Mouse (Mus musculus) midbrain, embryonic 11.5 days (tissue): ENCODE measurements around the gene Aknad1. TPM values are rescaled to one million over a fixed set of nuclear protein-coding genes. Genes with fewer than 3 reads are reported as not detected.

Experiments used
- ATAC-seq: fragments of 200-750 bp; cut with Nextera tagmentation; 2 replicates; pipeline ENCODE4 v1.8.0; 2017; ENCODE audit warnings: moderate TSS enrichment, moderate library complexity; ENCODE audit not compliant: low FRiP score
- DNase-seq: peaks from one replicate; pipeline ENCODE4 v3.0.0; 2015; ENCODE audit warnings: low spot score; ENCODE audit errors: missing footprints
- H3K27ac ChIP-seq: fragments of 300-500 bp; sonication (generic); 2 replicates; pipeline ENCODE4 v1.5.1; 2014; ENCODE audit warnings: low read depth, low read length
- H3K27me3 ChIP-seq: fragments of 300-500 bp; sonication (generic); 2 replicates; pipeline ENCODE4 v1.6.1; 2014; ENCODE audit warnings: mild to moderate bottlenecking, low read length, moderate library complexity, mixed read lengths; ENCODE audit not compliant: control insufficient read depth, insufficient read depth
- H3K36me3 ChIP-seq: fragments of 300-500 bp; sonication (generic); 2 replicates; pipeline ENCODE4 v1.6.1; 2014; ENCODE audit warnings: mild to moderate bottlenecking, low read length, moderate library complexity, mixed read lengths; ENCODE audit not compliant: control insufficient read depth, insufficient read depth
- H3K4me1 ChIP-seq: fragments of 300-500 bp; sonication (generic); 2 replicates; pipeline ENCODE4 v1.6.1; 2014; ENCODE audit warnings: low read length; ENCODE audit not compliant: control insufficient read depth, insufficient read depth
- H3K4me2 ChIP-seq: fragments of 300-500 bp; sonication (generic); 2 replicates; pipeline ENCODE4 v1.6.1; 2014; ENCODE audit warnings: mild to moderate bottlenecking, moderate library complexity
- H3K4me3 ChIP-seq: fragments of 300-500 bp; sonication (generic); 2 replicates; pipeline ENCODE4 v1.5.1; 2014; ENCODE audit warnings: low read depth, low read length
- H3K9ac ChIP-seq: fragments of 300-500 bp; sonication (generic); 2 replicates; pipeline ENCODE4 v1.6.1; 2014; ENCODE audit warnings: low read length
- H3K9me3 ChIP-seq: fragments of 300-500 bp; sonication (generic); 2 replicates; pipeline ENCODE4 v1.6.1; 2016; ENCODE audit warnings: low read length; ENCODE audit not compliant: control insufficient read depth
- WGBS: fragments of 180-500 bp; shearing (Covaris S2); extraction: QIAGEN DNeasy Blood & Tissue Kit; methylation state at CpG from one replicate; pipeline ENCODE4 v1.1.7; 2014; 5-methylcytosine and 5-hydroxymethylcytosine counted together
- polyA plus RNA-seq: library from polyadenylated mRNA; unstranded; fragments of >200 nt; fragmentation: Nextera tagmentation; extraction: Ambion mirVana; gene quantifications from 2 replicates; pipeline ENCODE4 v1.2.1, GENCODE M21; 2014

Aknad1 gene
- polyA plus RNA-seq, 1 experiment from 2014 or later, result not detected

- H3K36me3 ChIP-seq, result no peaks in the 10 kb centered on the region
- 90% methylated on average over 11 of the region's 11 CpGs for WGBS
- ATAC-seq (no peak), DNase-seq (peak; percentile 64)
- no peaks in the 10 kb centered on the region for H3K9me3 ChIP-seq
- no peak overlapping the region for H3K4me2 ChIP-seq
- H3K27me3 ChIP-seq, result no peaks in the 10 kb centered on the region
- H3K4me1 ChIP-seq, result no peaks in the 10 kb centered on the region
- no peak overlapping the region for H3K9ac ChIP-seq
- H3K27ac ChIP-seq, result no peak overlapping the region
- H3K4me3 ChIP-seq, result no peak overlapping the region
Measured at GRCm38 (mm10) chr3:108759566-108760420, 20.3 kb downstream of the Aknad1 start.

GRCm38 (mm10) chr3:108762597-108763111 is 23.2 kb downstream of the Aknad1 start:
- H3K9me3 ChIP-seq, result no peaks in the 10 kb centered on the region
- H3K4me2 ChIP-seq, result no peak overlapping the region
- H3K9ac ChIP-seq, result no peak overlapping the region
- no peaks in the 10 kb centered on the region for H3K4me1 ChIP-seq
- WGBS, result 91% methylated on average over 7 of the region's 7 CpGs
- no peaks in the 10 kb centered on the region for H3K36me3 ChIP-seq
- H3K27ac ChIP-seq, result no peak overlapping the region
- no peaks in the 10 kb centered on the region for H3K27me3 ChIP-seq
- ATAC-seq (no peak), DNase-seq (peak; percentile 69)
- H3K4me3 ChIP-seq, result no peak overlapping the region

GRCm38 (mm10) chr3:108763691-108764090 is 24.2 kb downstream of the Aknad1 start:
- Histone ChIP-seq H3K4me3 (no peak overlapping the region), H3K36me3 (no peaks in the 10 kb centered on the region), H3K4me2 (no peak overlapping the region), H3K27me3 (no peaks in the 10 kb centered on the region), H3K9me3 (no peaks in the 10 kb centered on the region), H3K4me1 (no peaks in the 10 kb centered on the region), H3K9ac (no peak overlapping the region), H3K27ac (no peak overlapping the region)
- DNase-seq, result no peak
- no peak for ATAC-seq
- 88% methylated on average over 2 of the region's 2 CpGs for WGBS

GRCm38 (mm10) chr3:108764976-108765375 is 25.5 kb downstream of the Aknad1 start:
- no peak overlapping the region for H3K9ac ChIP-seq
- WGBS, result 74% methylated on average over 7 of the region's 7 CpGs
- H3K4me3 ChIP-seq, result no peak overlapping the region
- DNase-seq, result peak; percentile 53
- no peak for ATAC-seq
- H3K4me1 ChIP-seq, result no peaks in the 10 kb centered on the region
- H3K27me3 ChIP-seq, result no peaks in the 10 kb centered on the region
- H3K9me3 ChIP-seq, result no peaks in the 10 kb centered on the region
- H3K4me2 ChIP-seq, result no peak overlapping the region
- H3K36me3 ChIP-seq, result no peaks in the 10 kb centered on the region
- no peak overlapping the region for H3K27ac ChIP-seq

DNA sequence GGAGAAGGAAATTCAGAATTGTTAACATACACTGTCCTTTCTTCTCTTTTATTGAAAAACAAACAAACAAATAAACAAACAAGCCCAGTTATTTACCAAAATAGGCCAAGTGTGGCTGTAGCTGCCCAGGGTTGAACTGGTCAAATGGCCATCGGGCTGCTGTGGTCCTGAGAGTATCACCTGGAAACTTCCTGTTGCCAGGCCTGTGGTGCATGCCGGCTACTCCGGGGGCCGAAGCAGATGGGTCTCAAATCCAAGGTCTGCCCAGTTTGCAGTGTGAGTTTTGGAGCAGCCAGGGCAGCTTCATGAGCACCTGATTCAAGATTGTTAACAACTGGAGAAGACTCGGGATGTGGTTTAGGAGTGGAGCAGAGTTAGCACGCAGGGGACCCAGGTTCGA is 26.0 kb downstream of the Aknad1 start:
- WGBS, result 86% methylated on average over 7 of the region's 7 CpGs
- Histone ChIP-seq H3K9ac (no peak overlapping the region), H3K4me2 (no peak overlapping the region)

DNA sequence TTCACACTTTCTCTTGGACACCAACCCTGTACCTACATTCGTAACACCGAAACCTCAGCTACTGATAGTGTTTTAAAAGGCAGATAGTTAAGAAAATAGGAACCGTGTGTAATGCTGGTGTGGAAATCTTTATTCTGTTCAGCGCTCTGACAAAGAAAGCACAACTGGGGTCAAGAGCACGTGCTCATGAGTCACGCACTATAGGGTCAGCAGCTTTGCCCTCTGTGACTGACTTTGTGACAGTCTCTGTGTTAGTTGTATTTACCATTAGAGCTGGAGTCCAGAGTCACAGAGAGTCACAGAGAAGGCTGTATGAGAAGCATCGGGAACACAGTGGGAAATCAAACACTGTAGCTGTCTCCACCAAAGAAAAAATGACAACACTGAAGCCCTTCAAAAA is 27.5 kb downstream of the Aknad1 start:
- Histone ChIP-seq H3K36me3 (no peaks in the 10 kb centered on the region), H3K4me3 (no peak overlapping the region), H3K4me1 (no peaks in the 10 kb centered on the region), H3K27me3 (no peaks in the 10 kb centered on the region), H3K9me3 (no peaks in the 10 kb centered on the region), H3K9ac (no peak overlapping the region), H3K4me2 (no peak overlapping the region), H3K27ac (no peak overlapping the region)
- ATAC-seq, result no peak
- 85% methylated on average over 7 of the region's 7 CpGs for WGBS
- DNase-seq, result no peak

More for the DNA sequence above, 26.0 kb downstream of the Aknad1 start:
- H3K27me3 ChIP-seq, result no peaks in the 10 kb centered on the region
- H3K9me3 ChIP-seq, result no peaks in the 10 kb centered on the region
- no peak overlapping the region for H3K4me3 ChIP-seq
- no peaks in the 10 kb centered on the region for H3K36me3 ChIP-seq
- ATAC-seq (no peak), DNase-seq (peak; percentile 54)
- H3K4me1 ChIP-seq, result no peaks in the 10 kb centered on the region
- no peak overlapping the region for H3K27ac ChIP-seq

- ATAC-seq (no peak), DNase-seq (peak; percentile 21)
- Histone ChIP-seq H3K4me2 (no peak overlapping the region), H3K4me1 (no peaks in the 10 kb centered on the region), H3K9me3 (no peaks in the 10 kb centered on the region), H3K4me3 (no peak overlapping the region), H3K36me3 (no peaks in the 10 kb centered on the region), H3K9ac (no peak overlapping the region), H3K27me3 (no peaks in the 10 kb centered on the region), H3K27ac (no peak overlapping the region)
- 89% methylated on average over 10 of the region's 10 CpGs for WGBS
Measured at GRCm38 (mm10) chr3:108767416-108767815, 28.0 kb downstream of the Aknad1 start.

DNA sequence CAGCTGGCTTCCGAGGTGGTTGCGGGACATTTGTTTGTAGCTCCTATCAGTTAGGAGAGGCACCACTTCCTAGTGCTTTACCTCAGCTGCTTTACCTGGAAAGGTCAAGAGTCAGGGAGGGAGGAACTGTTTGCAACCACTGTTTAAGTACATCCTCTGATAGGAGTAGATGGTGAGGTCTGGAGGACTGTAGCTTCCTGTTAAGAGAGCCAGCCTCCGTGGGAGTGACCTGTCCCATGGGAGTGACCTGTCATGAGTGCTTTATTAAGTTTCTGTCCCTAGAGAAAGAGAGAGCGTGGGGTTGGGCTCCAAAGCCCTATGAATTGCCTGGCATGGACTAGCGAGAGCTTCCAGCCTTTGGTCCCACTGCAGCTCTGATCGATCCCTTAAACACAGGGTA is 30.1 kb downstream of the Aknad1 start:
- H3K4me3 ChIP-seq, result no peak overlapping the region
- ATAC-seq (no peak), DNase-seq (peak; percentile 67)
- no peak overlapping the region for H3K4me2 ChIP-seq
- no peaks in the 10 kb centered on the region for H3K27me3 ChIP-seq
- no peaks in the 10 kb centered on the region for H3K9me3 ChIP-seq
- no peaks in the 10 kb centered on the region for H3K36me3 ChIP-seq
- H3K4me1 ChIP-seq, result no peaks in the 10 kb centered on the region
- WGBS, result 92% methylated on average over 6 of the region's 6 CpGs
- no peak overlapping the region for H3K27ac ChIP-seq
- no peak overlapping the region for H3K9ac ChIP-seq

- Histone ChIP-seq H3K27ac (no peak overlapping the region), H3K9me3 (no peaks in the 10 kb centered on the region), H3K27me3 (no peaks in the 10 kb centered on the region), H3K4me2 (no peak overlapping the region), H3K36me3 (no peaks in the 10 kb centered on the region), H3K9ac (no peak overlapping the region), H3K4me1 (no peaks in the 10 kb centered on the region), H3K4me3 (no peak overlapping the region)
- ATAC-seq (peak; percentile 76), DNase-seq (peak; percentile 93)
- 44% methylated on average over 6 of the region's 6 CpGs for WGBS
Measured at GRCm38 (mm10) chr3:108770725-108771368, 31.4 kb downstream of the Aknad1 start.
